Mouse (Mus musculus) bone marrow macrophage, adult 2 months (primary cell): ENCODE results near the gene Bmpr2.

Experiments
- CTCF ChIP-seq: IDR thresholded peaks from 2 replicates; pipeline ENCODE4 v1.5.1; 2012; ENCODE audit warnings: low read depth, mild to moderate bottlenecking, low read length, moderate library complexity
- POLR2A ChIP-seq: IDR thresholded peaks from 2 replicates; pipeline ENCODE4 v1.6.1; 2012; ENCODE audit warnings: mild to moderate bottlenecking, low read depth, low read length, borderline replicate concordance

DNA sequence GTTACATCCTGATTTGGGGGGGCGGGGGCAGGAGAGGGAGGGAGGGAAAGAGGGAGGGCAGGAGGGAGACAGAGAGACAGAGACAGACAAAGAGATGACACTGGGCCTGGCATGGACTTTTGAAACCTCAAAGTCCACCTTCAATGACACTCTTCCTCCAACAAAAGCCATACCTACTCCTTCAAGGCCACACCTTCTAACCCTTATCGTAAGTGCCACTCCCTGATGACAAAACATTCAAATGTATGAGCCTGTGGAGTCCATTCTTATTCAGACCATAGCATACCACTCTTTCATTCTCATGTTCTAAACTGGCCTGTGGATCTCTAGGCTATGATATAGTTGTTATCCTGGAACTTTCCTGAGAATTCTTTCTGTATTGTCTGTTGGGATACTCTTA lies 161.2 kb downstream of the Bmpr2 start:
- TF ChIP-seq CTCF (no peak), POLR2A (no peak)
